Mouse (Mus musculus): ENCODE measurements at regions not wholly inside any gene's neighbourhood (a gene's known extent, or its start where the extent isn't known, plus 50 kb on each side); places are given as distances from the start of the nearest gene placed in this dataset.
"Not testable (repeated sequence)": the region's sequence is repeated elsewhere in the genome, so short reads cannot be mapped to it uniquely, and the experiment has no call there.

- no peak for DNase-seq (ENCODE audit: low read depth, low spot score)
These were observed 754.0 kb upstream of the Slc39a10 start for GRCm38 (mm10) chr1:47646681-47647080.

GRCm38 (mm10) chr1:47606597-47606996, 713.9 kb upstream of the Slc39a10 start:
- DNase-seq (ENCODE audit: low read depth, low spot score) = no peak

GRCm38 (mm10) chr1:47603989-47604360, 711.3 kb upstream of the Slc39a10 start:
- DNase-seq (ENCODE audit: low read depth, low spot score) = no peak

- DNase-seq (ENCODE audit: low read depth, low spot score) = no peak
These were observed 710.8 kb upstream of the Slc39a10 start for GRCm38 (mm10) chr1:47603294-47603988.

- DNase-seq (ENCODE audit: low read depth, low spot score) = not testable (repeated sequence)
These were observed 701.0 kb upstream of the Slc39a10 start for GRCm38 (mm10) chr1:47593641-47594040.

- no peak for DNase-seq (ENCODE audit: low read depth, low spot score)
These were observed 653.0 kb upstream of the Slc39a10 start for GRCm38 (mm10) chr1:47545606-47546005.

DNA sequence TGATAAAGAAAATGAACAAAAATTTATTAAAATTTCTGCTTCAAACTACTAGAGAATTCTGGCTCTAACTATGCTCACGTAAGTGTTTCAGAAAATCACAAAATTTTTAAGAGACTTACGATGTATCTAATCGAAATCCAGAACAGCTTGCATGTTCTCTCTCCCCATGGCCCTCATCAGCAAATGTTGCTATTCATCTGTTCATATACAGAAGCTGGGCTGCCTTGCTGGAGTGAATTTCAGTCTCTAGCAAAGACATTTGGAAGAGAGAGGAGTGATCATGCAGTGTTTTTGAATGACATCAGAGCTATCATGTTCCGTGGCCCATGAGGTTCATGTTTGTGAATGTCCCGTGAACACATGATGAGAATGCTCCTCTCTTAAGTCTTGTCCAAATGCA, 618.8 kb upstream of the Slc39a10 start:
- DNase-seq (ENCODE audit: low read depth, low spot score) = no peak

DNA sequence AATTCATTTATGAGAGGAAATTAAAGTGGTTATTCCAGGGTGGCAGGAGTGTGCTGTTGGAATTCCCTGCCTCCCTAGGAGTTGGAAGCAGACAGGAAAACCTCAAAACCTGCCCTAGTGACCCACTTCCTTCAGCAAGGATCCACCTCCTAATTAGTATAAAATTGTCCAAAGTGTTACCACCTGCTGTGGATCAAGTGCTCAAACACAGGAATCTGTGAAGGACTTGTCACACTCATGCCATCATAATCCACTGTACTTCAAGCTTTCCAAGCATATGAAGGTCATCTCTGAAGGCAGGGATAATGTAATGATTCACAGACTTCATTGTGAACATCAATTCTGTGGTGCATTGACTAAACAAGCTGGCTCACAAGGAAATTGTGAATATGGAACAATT, 615.1 kb upstream of the Slc39a10 start:
- DNase-seq (ENCODE audit: low read depth, low spot score) = no peak

- peak; percentile 13 for DNase-seq (ENCODE audit: low read depth, low spot score)
These were observed 596.0 kb upstream of the Slc39a10 start for GRCm38 (mm10) chr1:47488581-47489204.

DNA sequence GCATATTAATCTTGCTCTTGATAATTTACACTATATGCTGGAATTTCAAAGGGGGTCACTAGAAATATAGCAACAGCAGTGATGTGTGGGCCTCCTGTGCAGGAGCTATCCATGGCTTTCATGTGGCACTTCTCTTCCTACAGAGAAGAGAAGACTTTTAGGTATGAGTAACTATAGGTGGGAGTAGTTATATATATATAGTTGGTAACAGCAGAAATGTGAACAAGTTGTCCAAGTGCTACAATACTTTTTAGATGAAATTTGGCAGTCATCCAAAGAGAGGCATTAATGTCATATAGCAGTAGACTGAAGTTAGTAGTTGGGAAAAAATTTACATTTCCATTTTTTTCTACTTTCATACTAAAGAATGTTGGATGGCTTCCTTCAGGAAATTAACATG, 593.4 kb upstream of the Slc39a10 start:
- DNase-seq (ENCODE audit: low read depth, low spot score) = no peak

- no peak for DNase-seq (ENCODE audit: low read depth, low spot score)
These were observed 586.4 kb upstream of the Slc39a10 start for GRCm38 (mm10) chr1:47479059-47479458.

GRCm38 (mm10) chr1:47466573-47467253, 574.1 kb upstream of the Slc39a10 start:
- DNase-seq (ENCODE audit: low read depth, low spot score) = no peak

DNA sequence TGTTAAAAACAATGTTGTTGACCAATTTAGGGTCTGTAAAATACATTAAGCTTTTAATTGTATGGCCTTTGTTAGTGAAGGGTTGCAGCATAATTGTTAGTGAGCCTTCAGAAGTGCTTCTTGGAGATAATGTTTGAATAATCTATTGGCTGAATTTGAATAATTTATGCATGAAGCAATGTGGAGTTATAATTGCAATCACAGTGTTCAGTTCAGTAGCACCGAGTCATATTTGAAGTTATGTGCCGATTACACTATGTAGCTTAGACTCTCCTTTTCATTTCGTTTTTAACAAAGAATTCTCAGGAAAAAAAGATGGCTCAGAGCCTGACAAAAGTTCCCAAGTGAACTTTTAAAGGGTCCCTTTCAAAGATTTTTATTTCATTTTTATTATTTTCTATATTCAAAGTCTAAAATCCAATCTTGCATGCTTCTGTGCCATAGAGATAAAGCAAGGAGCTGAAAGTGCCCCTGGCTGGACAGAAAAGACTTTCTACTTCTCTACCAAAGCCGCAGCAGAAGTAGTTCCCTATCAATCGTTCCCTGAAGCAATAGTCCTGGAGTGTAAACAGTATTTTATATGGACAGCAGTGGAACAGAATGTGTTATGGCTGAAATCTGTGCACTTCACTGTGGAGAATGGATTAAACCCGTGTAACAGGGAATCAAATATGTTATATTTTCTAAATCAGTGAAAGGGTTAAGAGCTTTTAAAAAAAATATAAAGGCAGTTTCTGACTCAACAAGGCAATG, 556.3 kb upstream of the Slc39a10 start:
- no peak for DNase-seq (ENCODE audit: low read depth, low spot score)

DNA sequence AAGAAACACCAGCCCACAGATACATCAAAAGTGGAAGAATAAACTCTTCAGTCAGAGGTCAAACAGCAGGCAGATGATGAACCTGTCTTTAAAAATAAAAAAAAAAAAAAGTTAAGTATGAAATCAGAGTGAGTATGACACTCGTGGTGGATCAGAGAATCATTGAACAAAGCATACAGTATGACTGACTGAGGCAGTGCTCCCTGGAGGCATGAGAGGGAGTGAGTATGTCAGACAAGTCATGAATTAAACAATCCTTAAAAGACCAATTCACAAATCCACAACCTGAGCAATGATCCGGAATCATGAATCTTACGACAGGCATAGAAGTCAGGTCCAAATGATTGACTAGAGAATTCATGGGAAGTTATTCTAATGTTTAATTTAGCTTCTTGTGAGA, 555.4 kb upstream of the Slc39a10 start:
- no peak for DNase-seq (ENCODE audit: low read depth, low spot score)

DNA sequence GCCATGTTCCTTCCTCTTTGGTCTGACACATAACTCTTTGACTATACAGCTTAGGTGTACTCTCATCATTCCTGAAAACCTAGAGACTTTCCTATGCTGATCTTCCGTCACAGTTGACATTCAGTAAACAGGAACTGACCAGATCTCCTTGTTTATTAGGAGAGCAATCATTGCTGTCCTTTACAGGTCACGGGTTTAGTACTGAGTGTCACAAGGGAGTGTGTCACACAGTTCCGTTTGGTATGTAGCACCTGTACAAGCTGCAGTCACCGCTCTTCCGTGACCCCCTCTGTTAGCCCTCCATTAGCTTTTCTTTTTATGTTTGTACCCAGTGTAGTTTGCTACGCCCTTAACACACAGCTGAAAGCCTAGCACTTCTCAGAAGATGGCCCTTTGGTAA, 553.4 kb upstream of the Slc39a10 start:
- DNase-seq (ENCODE audit: low read depth, low spot score) = no peak

DNA sequence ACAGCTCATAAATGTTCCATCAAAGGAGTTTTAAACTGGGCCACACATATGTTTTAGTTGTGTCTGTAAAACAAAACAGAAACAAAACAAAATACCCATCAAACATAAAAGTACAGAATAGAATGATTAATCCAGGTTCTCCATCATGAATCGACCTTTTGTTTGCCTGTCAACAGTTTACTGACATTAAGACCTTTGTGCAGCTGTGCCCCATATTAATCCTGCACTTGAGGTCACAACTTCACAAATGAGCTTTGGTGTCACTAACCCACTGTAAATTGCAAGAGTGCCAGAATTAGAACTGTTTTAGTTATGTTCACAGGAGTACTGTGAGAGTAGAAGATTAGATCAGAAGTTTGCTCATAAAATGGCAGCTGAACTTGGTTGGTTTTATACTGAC, 540.2 kb upstream of the Slc39a10 start:
- no peak for DNase-seq (ENCODE audit: low read depth, low spot score)

GRCm38 (mm10) chr1:47405164-47405563, 512.5 kb upstream of the Slc39a10 start:
- no peak for DNase-seq (ENCODE audit: low read depth, low spot score)

DNA sequence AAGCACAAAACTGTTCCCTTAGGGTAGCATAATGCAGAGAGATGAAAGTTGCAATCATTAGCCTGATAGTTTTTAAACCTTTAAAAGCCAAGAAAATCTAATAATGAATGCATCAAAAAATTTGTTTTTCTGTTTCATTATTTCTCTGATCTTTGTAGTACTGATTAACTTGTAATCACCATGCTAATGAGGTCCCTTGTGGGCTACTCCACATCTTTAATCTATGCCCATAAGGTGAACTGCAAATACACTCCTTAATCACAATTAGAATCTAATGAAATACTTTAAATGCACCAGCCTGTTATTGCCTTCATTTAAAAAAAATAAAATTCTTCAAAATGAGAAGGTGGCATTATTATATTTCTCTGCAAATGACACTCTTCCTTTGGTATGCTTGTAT, 493.9 kb upstream of the Slc39a10 start:
- DNase-seq (ENCODE audit: low read depth, low spot score) = no peak

DNA sequence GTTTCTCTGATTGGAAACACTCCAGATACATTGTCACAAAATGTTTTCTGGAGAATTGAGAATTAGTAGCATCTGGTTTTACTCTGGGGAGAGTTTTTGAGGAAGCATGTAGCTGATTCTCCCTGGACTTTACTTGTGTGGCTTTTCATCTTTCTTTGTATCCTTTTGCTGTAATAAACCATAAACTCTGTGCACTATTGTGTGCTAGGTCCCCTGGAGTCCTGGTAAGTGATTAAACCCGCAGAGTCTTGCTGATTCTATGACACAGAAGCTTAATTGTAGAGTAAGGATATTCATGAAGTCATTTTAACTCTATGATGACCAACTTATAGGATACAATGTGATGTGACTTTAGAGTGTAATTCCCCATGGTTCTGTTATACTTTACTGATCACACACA, 486.1 kb upstream of the Slc39a10 start:
- DNase-seq (ENCODE audit: low read depth, low spot score) = no peak

DNA sequence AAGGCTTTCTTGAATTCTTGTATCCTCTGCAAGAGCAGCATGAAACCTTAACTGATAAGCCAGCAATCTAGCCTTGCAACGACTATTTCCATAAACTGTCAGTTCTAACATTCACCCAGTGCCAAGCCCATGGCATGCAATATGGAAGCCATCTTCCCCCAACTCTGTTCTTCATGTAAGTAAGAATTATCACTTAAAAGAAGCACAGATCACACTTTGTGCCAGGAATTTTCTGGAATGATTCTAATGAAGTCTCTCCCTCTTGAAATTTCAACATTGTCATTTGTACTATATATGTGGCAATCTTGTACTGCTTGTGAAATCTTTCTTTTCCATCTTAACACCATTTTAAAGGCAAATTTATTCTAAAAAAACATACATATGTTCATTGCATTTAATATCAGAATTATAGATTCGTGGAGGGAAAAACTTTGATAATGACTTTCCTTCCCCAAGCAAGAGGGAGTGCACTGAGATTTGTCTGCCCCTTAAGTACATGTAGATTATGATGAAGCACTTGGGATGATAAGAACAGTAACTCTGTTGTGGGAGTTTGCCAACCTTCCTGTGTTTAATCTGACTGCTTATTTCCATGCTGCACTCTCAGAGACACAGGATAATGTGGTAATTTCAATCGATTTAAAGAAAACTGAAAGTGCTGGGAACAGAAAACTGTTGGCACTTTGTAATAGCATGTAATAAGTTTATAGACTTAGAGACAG, 447.2 kb upstream of the Slc39a10 start:
- no peak for DNase-seq (ENCODE audit: low read depth, low spot score)

DNA sequence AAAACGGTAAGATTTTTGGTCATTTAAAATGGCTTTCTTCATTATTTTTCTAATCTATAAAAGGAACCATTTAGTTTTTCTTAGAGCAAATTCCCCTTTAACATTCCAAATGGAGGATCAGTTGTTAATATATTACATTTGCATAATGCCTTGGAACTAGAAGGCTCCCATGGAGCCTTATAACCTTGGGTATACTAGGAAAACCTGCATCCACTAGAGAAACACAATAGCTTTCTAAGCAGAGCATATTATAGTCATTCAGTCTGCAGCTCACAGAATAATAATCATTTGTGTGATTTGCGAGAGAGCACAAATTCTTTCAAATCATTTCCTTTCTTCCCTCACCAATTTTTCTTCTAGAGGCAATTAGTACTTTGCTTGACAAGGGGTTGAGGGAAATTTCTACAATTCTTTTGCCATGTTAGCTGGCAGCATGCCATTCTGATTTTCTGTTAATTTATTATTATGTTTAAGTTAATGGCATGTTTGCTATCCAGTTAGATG, 418.0 kb upstream of the Slc39a10 start:
- no peak for DNase-seq (ENCODE audit: low read depth, low spot score)
